Mouse (Mus musculus) midbrain, embryonic 15.5 days (tissue): ENCODE data around the gene Fgd6. TPM values are rescaled to one million over a fixed set of nuclear protein-coding genes. Genes with fewer than 3 reads are reported as not detected.

Experiments
- ATAC-seq: fragments of 200-750 bp; cut with Nextera tagmentation; replicated peaks from 2 replicates; pipeline ENCODE4 v1.8.0; 2017; ENCODE audit warnings: moderate TSS enrichment
- H3K27ac ChIP-seq: fragments of 300-500 bp; sonication (generic); 2 replicates; pipeline ENCODE4 v1.5.1; 2015; ENCODE audit warnings: mild to moderate bottlenecking, inconsistent platforms
- H3K27me3 ChIP-seq: fragments of 300-500 bp; sonication (generic); replicated peaks from 2 replicates; pipeline ENCODE4 v1.6.1; 2015; ENCODE audit warnings: inconsistent platforms
- H3K36me3 ChIP-seq: fragments of 300-500 bp; sonication (generic); replicated peaks from 2 replicates; pipeline ENCODE4 v1.6.1; 2015; ENCODE audit warnings: inconsistent platforms
- H3K4me1 ChIP-seq: fragments of 300-500 bp; sonication (generic); 2 replicates; pipeline ENCODE4 v1.6.1; 2015; ENCODE audit warnings: inconsistent platforms
- H3K4me2 ChIP-seq: fragments of 300-500 bp; sonication (generic); 2 replicates; pipeline ENCODE4 v1.6.1; 2015; ENCODE audit warnings: inconsistent platforms, mild to moderate bottlenecking, moderate library complexity
- H3K4me3 ChIP-seq: fragments of 300-500 bp; sonication (generic); 2 replicates; pipeline ENCODE4 v1.5.1; 2015; ENCODE audit warnings: mild to moderate bottlenecking, inconsistent platforms
- H3K9ac ChIP-seq: fragments of 300-500 bp; sonication (generic); 2 replicates; pipeline ENCODE4 v1.6.1; 2015; ENCODE audit warnings: mild to moderate bottlenecking, inconsistent platforms
- H3K9me3 ChIP-seq: fragments of 300-500 bp; sonication (generic); 2 replicates; pipeline ENCODE4 v1.6.1; 2016; ENCODE audit warnings: inconsistent platforms
- WGBS: fragments of 180-500 bp; shearing (Covaris S2); methylation state at CpG from one replicate; pipeline ENCODE4 v1.1.7; 2015; ENCODE audit warnings: mixed read lengths; 5-methylcytosine and 5-hydroxymethylcytosine counted together
- polyA plus RNA-seq: library from polyadenylated mRNA; unstranded; fragments of >200 nt; fragmentation: Nextera tagmentation; extraction: Ambion mirVana; gene quantifications from 2 replicates; pipeline ENCODE4 v1.2.1, GENCODE M21; 2015

Fgd6 gene
- polyA plus RNA-seq, 1 experiment from 2014 or later = 2.5 TPM

- Histone ChIP-seq H3K4me1 (no peaks in the 10 kb centered on the region), H3K27ac (no peak overlapping the region), H3K27me3 (no peaks in the 10 kb centered on the region), H3K36me3 (no peaks in the 10 kb centered on the region), H3K4me2 (no peak overlapping the region), H3K9me3 (no peaks in the 10 kb centered on the region), H3K4me3 (no peak overlapping the region), H3K9ac (no peak overlapping the region)
- 71% methylated on average over 10 of the region's 10 CpGs for WGBS
- no peak for ATAC-seq
Observed at GRCm38 (mm10) chr10:94047845-94048559, 12.2 kb downstream of the Fgd6 start.

GRCm38 (mm10) chr10:94049121-94049520 lies 13.3 kb downstream of the Fgd6 start:
- H3K4me1 ChIP-seq = no peaks in the 10 kb centered on the region
- ATAC-seq = no peak
- WGBS = 79% methylated on average over 8 of the region's 8 CpGs
- no peak overlapping the region for H3K4me3 ChIP-seq
- no peak overlapping the region for H3K9ac ChIP-seq
- H3K9me3 ChIP-seq = no peaks in the 10 kb centered on the region
- H3K27me3 ChIP-seq = no peaks in the 10 kb centered on the region
- H3K27ac ChIP-seq = no peak overlapping the region
- H3K4me2 ChIP-seq = no peak overlapping the region
- H3K36me3 ChIP-seq = no peaks in the 10 kb centered on the region

DNA sequence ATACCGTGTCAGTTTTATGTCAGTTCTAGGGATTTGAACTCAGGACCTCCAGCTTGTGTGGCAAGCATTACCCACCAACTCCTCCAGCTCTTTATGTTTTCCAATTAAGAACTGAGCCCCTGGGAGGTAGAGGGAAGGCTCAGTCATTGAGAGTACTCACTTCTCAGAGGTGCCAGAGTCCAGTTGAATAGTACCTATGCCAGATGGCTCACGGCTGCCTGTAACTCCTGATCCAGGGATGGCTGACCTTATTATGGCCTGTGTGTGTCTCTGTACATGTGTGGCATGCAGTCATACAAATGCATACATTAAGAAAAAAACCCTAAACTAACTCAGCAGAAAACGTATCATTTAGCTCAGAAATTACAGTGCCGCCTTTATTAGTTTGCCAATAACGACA lies 14.9 kb downstream of the Fgd6 start:
- Histone ChIP-seq H3K9me3 (no peaks in the 10 kb centered on the region), H3K27me3 (no peaks in the 10 kb centered on the region), H3K4me2 (no peak overlapping the region), H3K27ac (no peak overlapping the region), H3K36me3 (no peaks in the 10 kb centered on the region), H3K4me3 (no peak overlapping the region), H3K4me1 (no peaks in the 10 kb centered on the region), H3K9ac (no peak overlapping the region)
- ATAC-seq = no peak
- 91% methylated on average over 5 of the region's 5 CpGs for WGBS

GRCm38 (mm10) chr10:94056487-94056886 lies 20.7 kb downstream of the Fgd6 start:
- no peaks in the 10 kb centered on the region for H3K36me3 ChIP-seq
- no peak for ATAC-seq
- H3K4me3 ChIP-seq = no peak overlapping the region
- H3K27ac ChIP-seq = no peak overlapping the region
- no peaks in the 10 kb centered on the region for H3K27me3 ChIP-seq
- H3K9me3 ChIP-seq = no peaks in the 10 kb centered on the region
- WGBS = 81% methylated on average over 6 of the region's 6 CpGs
- H3K4me2 ChIP-seq = no peak overlapping the region
- no peak overlapping the region for H3K9ac ChIP-seq
- no peaks in the 10 kb centered on the region for H3K4me1 ChIP-seq

- whole genome bisulfite sequencing = 94% methylated on average over 8 of the region's 8 CpGs
- H3K36me3 ChIP-seq = no peaks in the 10 kb centered on the region
- H3K4me1 ChIP-seq = peaks cover 4% of the 10 kb centered on the region; the same call in 1 of the 2 replicates
- no peaks in the 10 kb centered on the region for H3K9me3 ChIP-seq
- H3K9ac ChIP-seq = no peak overlapping the region
- no peak overlapping the region for H3K4me3 ChIP-seq
- H3K27ac ChIP-seq = no peak overlapping the region
- no peak for ATAC-seq
- H3K4me2 ChIP-seq = no peak overlapping the region
- no peaks in the 10 kb centered on the region for H3K27me3 ChIP-seq
Observed at GRCm38 (mm10) chr10:94059618-94060055, 23.8 kb downstream of the Fgd6 start.

DNA sequence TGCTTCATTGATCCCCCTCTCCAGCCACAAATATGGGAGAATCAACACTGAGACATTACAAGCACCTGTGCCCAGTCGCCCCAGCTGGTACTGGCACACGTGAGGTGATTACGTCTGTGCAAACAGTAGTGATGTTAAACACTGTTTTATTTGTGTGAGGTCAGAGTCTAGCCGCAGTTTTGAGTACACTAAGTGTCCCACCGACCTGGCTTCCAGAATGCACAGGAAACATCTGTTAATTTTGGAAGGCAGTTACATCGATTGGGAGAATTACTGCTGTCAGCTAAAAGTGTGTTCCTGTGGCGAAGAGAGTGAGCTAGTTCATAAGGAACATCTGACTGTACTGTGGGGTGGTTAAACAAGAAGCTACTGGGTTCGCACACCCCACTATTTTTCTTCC lies 24.4 kb downstream of the Fgd6 start:
- H3K9ac ChIP-seq = no peak overlapping the region
- H3K27me3 ChIP-seq = no peaks in the 10 kb centered on the region
- H3K4me2 ChIP-seq = no peak overlapping the region
- no peaks in the 10 kb centered on the region for H3K9me3 ChIP-seq
- H3K27ac ChIP-seq = no peak overlapping the region
- H3K36me3 ChIP-seq = no peaks in the 10 kb centered on the region
- H3K4me1 ChIP-seq = peaks cover 4% of the 10 kb centered on the region; the same call in 1 of the 2 replicates
- no peak overlapping the region for H3K4me3 ChIP-seq
- no peak for ATAC-seq
- 87% methylated on average over 8 of the region's 8 CpGs for WGBS

- H3K9ac ChIP-seq = no peak overlapping the region
- no peak for ATAC-seq
- no peak overlapping the region for H3K27ac ChIP-seq
- H3K36me3 ChIP-seq = no peaks in the 10 kb centered on the region
- H3K9me3 ChIP-seq = no peaks in the 10 kb centered on the region
- no peak overlapping the region for H3K4me3 ChIP-seq
- H3K4me2 ChIP-seq = no peak overlapping the region
- H3K4me1 ChIP-seq = peaks cover 4% of the 10 kb centered on the region; the same call in 1 of the 2 replicates
- 57% methylated on average over 5 of the region's 5 CpGs for WGBS
- H3K27me3 ChIP-seq = no peaks in the 10 kb centered on the region
Observed at GRCm38 (mm10) chr10:94062357-94062756, 26.6 kb downstream of the Fgd6 start.

DNA sequence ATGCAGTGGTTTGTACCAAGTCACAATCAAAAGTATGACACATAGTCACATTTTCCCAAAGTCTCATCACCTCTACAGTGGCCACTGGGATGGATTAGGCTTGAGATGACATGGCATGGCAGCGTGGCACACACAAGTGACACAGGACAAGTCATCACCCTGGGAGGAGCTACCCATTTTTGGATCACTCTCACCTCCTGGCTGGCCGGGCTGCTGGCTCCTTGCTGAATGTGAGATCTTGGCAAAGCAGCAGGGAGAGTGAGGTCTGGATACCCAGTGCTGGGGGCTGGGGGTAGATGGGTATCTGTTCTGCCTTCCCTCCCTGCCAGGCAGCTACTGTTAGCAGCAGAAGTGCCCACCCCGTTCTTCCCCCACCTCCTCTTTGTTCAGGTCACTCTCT lies 31.1 kb downstream of the Fgd6 start:
- H3K4me1 ChIP-seq = peaks cover 4% of the 10 kb centered on the region; the same call in 1 of the 2 replicates
- no peak overlapping the region for H3K27ac ChIP-seq
- 71% methylated on average over 3 of the region's 3 CpGs for WGBS
- ATAC-seq = no peak
- no peaks in the 10 kb centered on the region for H3K36me3 ChIP-seq
- H3K9ac ChIP-seq = no peak overlapping the region
- H3K27me3 ChIP-seq = no peaks in the 10 kb centered on the region
- no peak overlapping the region for H3K4me2 ChIP-seq
- H3K4me3 ChIP-seq = no peak overlapping the region
- H3K9me3 ChIP-seq = no peaks in the 10 kb centered on the region

- Histone ChIP-seq H3K27ac (no peak overlapping the region), H3K9me3 (no peaks in the 10 kb centered on the region), H3K4me3 (no peak overlapping the region), H3K4me1 (no peaks in the 10 kb centered on the region), H3K27me3 (no peaks in the 10 kb centered on the region), H3K36me3 (no peaks in the 10 kb centered on the region), H3K4me2 (no peak overlapping the region), H3K9ac (no peak overlapping the region)
- 91% methylated on average over 5 of the region's 5 CpGs for WGBS
- no peak for ATAC-seq
Observed at GRCm38 (mm10) chr10:94068701-94069100, 32.9 kb downstream of the Fgd6 start.

- Histone ChIP-seq H3K36me3 (no peaks in the 10 kb centered on the region), H3K4me3 (no peak overlapping the region), H3K4me2 (no peak overlapping the region), H3K9me3 (no peaks in the 10 kb centered on the region), H3K9ac (no peak overlapping the region), H3K4me1 (no peaks in the 10 kb centered on the region), H3K27me3 (no peaks in the 10 kb centered on the region), H3K27ac (no peak overlapping the region)
- no peak for ATAC-seq
- 90% methylated on average over 7 of the region's 7 CpGs for WGBS
Observed at GRCm38 (mm10) chr10:94071641-94072040, 35.8 kb downstream of the Fgd6 start.

GRCm38 (mm10) chr10:94072261-94072915 lies 36.6 kb downstream of the Fgd6 start:
- H3K27me3 ChIP-seq = no peaks in the 10 kb centered on the region
- H3K9ac ChIP-seq = no peak overlapping the region
- ATAC-seq = no peak
- no peaks in the 10 kb centered on the region for H3K36me3 ChIP-seq
- H3K27ac ChIP-seq = no peak overlapping the region
- H3K9me3 ChIP-seq = no peaks in the 10 kb centered on the region
- no peak overlapping the region for H3K4me3 ChIP-seq
- H3K4me2 ChIP-seq = no peak overlapping the region
- 74% methylated on average over 10 of the region's 10 CpGs for whole genome bisulfite sequencing
- H3K4me1 ChIP-seq = no peaks in the 10 kb centered on the region

DNA sequence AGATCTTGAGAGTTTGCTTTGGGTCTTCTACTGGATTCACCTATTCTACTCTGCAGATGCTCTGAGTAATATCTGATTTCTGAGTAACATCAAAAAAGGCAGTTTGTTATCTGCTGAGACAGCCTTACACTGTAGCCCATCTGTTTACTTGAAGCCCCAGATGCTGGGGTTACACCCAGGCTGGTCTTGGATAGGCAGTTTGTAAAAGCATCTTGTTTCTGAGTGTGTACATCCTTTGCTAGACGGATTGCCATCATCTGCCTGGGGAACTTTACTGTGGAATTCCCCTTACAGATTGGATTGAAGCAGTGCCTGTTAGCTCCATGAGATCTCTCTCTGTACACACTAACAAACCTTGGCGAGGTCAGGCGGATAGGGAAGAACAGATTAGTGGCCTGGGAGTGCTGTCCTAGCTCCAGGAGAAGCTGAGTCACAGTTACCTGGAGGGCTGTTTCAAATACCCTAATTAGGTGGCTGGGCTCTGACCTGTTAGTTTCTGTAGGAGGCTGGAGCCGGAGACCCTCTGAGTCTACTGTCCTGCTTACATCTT lies 37.2 kb downstream of the Fgd6 start:
- Histone ChIP-seq H3K27me3 (no peaks in the 10 kb centered on the region), H3K9me3 (no peaks in the 10 kb centered on the region), H3K27ac (no peak overlapping the region), H3K4me3 (no peak overlapping the region), H3K9ac (no peak overlapping the region), H3K36me3 (no peaks in the 10 kb centered on the region), H3K4me2 (no peak overlapping the region), H3K4me1 (no peaks in the 10 kb centered on the region)
- WGBS = 83% methylated on average over 4 of the region's 4 CpGs
- ATAC-seq = no peak
